Mouse (Mus musculus) midbrain, postnatal 0 days (tissue): ENCODE measurements at regions not wholly inside any gene's neighbourhood (a gene's known extent, or its start where the extent isn't known, plus 50 kb on each side); places are given as distances from the start of the nearest gene placed in this dataset.

Source experiments
- ATAC-seq: fragments of 200-750 bp; cut with Nextera tagmentation; 2 replicates; pipeline ENCODE4 v1.8.0; 2017; ENCODE audit warnings: moderate number of reproducible peaks, mild to moderate bottlenecking, moderate TSS enrichment, moderate library complexity; ENCODE audit not compliant: low FRiP score
- DNase-seq: peaks from one replicate; pipeline ENCODE4 v3.0.0-alpha.2; 2015; ENCODE audit warnings: low spot score
- H3K27ac ChIP-seq: fragments of 300-500 bp; sonication (generic); 2 replicates; pipeline ENCODE4 v1.5.1; 2014; ENCODE audit warnings: low read depth, mild to moderate bottlenecking, low read length, mixed read lengths
- H3K27me3 ChIP-seq: fragments of 300-500 bp; sonication (generic); 2 replicates; pipeline ENCODE4 v1.6.1; 2014; ENCODE audit warnings: low read length, control low read depth, mixed read lengths; ENCODE audit not compliant: insufficient read depth
- H3K36me3 ChIP-seq: fragments of 300-500 bp; sonication (generic); 2 replicates; pipeline ENCODE4 v1.6.1; 2014; ENCODE audit warnings: low read length, control low read depth, mixed read lengths; ENCODE audit not compliant: insufficient read depth
- H3K4me1 ChIP-seq: fragments of 300-500 bp; sonication (generic); 2 replicates; pipeline ENCODE4 v1.6.1; 2014; ENCODE audit warnings: mild to moderate bottlenecking, control low read depth, antibody characterized with exemption, low read length, mixed read lengths; ENCODE audit not compliant: insufficient read depth
- H3K4me2 ChIP-seq: fragments of 300-500 bp; sonication (generic); 2 replicates; pipeline ENCODE4 v1.6.1; 2014; ENCODE audit warnings: low read depth, mild to moderate bottlenecking, low read length, mixed read lengths; ENCODE audit not compliant: poor library complexity, severe bottlenecking
- H3K4me3 ChIP-seq: fragments of 300-500 bp; sonication (generic); 2 replicates; pipeline ENCODE4 v1.5.1; 2014; ENCODE audit warnings: low read depth, mild to moderate bottlenecking, low read length, moderate library complexity
- H3K9ac ChIP-seq: fragments of 300-500 bp; sonication (generic); replicated peaks from 2 replicates; pipeline ENCODE4 v1.6.1; 2014; ENCODE audit warnings: mild to moderate bottlenecking, low read length, moderate library complexity, mixed read lengths; ENCODE audit not compliant: poor library complexity, severe bottlenecking
- H3K9me3 ChIP-seq: fragments of 300-500 bp; sonication (generic); 2 replicates; pipeline ENCODE4 v1.6.1; 2016; ENCODE audit warnings: low read length, control low read depth
- CTCF ChIP-seq: IDR thresholded peaks from 2 replicates; pipeline ENCODE4 v1.5.1; 2016; ENCODE audit warnings: antibody characterized with exemption, mild to moderate bottlenecking
- WGBS: fragments of 180-500 bp; shearing (Covaris S2); extraction: QIAGEN DNeasy Blood & Tissue Kit; methylation state at CpG from one replicate; pipeline ENCODE4 v1.1.7; 2014; 5-methylcytosine and 5-hydroxymethylcytosine counted together

GRCm38 (mm10) chr10:91498543-91498942 is 317.4 kb upstream of the Tmpo start:
- TF ChIP-seq CTCF = no peak
- ATAC-seq (no peak), DNase-seq (no peak)
- Histone ChIP-seq H3K9ac (no peak overlapping the region), H3K36me3 (no peaks in the 10 kb centered on the region), H3K9me3 (no peaks in the 10 kb centered on the region), H3K27ac (no peak overlapping the region), H3K27me3 (no peaks in the 10 kb centered on the region), H3K4me3 (no peak overlapping the region), H3K4me1 (no peaks in the 10 kb centered on the region), H3K4me2 (no peak overlapping the region)
- 81% methylated on average over 4 of the region's 4 CpGs for WGBS

DNA sequence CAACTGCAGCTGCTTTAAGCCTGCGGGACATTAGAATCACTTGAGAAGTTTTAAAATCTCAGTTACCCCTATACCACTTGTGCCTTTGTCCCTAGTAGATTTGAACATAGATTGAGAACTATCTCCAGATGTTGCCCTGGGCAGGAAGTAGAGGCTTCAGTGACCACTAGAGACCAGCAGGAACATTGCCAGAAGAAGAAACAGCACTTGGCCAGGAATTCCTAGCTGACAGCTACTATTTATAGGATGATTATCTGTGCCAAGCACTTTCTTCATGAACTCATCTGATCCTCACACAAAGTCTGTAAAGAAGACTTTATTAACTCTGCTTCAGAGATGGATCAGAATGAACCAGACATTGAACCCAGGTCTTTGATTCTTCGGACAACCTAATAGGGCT is 283.6 kb upstream of the Tmpo start:
- no peak for TF ChIP-seq CTCF
- no peak overlapping the region for H3K4me3 ChIP-seq
- H3K9me3 ChIP-seq = no peaks in the 10 kb centered on the region
- ATAC-seq = no peak
- no peaks in the 10 kb centered on the region for H3K4me1 ChIP-seq
- no peak overlapping the region for H3K27ac ChIP-seq
- no peak overlapping the region for H3K4me2 ChIP-seq
- no peaks in the 10 kb centered on the region for H3K36me3 ChIP-seq
- H3K9ac ChIP-seq = no peak overlapping the region
- no peaks in the 10 kb centered on the region for H3K27me3 ChIP-seq
- 92% methylated on average over 2 of the region's 2 CpGs for WGBS
- DNase-seq = no peak

DNA sequence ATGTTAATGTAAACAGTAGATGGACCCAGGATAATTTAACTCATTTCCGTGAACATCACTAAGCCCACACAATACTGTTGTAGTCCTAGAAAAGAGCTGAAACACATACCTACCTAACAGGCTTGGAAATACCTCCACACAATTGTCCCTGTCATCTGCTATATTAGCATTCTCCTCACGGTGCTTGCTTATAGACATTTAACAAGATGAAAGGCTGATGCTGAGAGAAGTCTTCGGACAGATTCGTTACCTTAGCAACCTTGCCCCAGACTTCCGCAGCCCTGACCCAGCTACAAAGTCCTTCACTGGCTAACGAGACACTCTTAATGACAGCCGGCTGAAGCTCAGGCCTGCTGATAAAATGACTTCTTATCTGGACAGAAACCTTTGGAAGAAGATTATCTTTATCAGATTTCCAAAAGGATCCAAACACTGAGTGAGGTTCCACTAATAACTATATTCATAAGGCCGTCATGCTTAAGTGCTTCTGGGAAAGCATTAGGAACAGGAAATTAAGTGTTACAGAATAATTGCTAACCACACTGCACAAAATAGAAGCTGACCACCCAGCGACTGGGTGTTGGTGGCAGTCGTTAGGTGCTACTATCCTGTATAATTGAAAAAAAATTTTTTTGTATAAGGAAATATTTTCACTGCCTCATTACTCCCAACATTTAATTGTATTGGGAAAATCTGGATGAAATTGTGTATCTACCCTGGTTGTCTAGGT is 267.0 kb upstream of the Tmpo start:
- DNase-seq (peak; percentile 77), ATAC-seq (peak; percentile 54; the same call in 1 of the 2 replicates)
- H3K4me3 ChIP-seq = no peak overlapping the region
- H3K27me3 ChIP-seq = no peaks in the 10 kb centered on the region
- H3K4me2 ChIP-seq = no peak overlapping the region
- TF ChIP-seq CTCF = no peak
- H3K4me1 ChIP-seq = peaks cover 5% of the 10 kb centered on the region
- no peaks in the 10 kb centered on the region for H3K9me3 ChIP-seq
- H3K9ac ChIP-seq = no peak overlapping the region
- 13% methylated on average over 10 of the region's 10 CpGs for WGBS
- no peaks in the 10 kb centered on the region for H3K36me3 ChIP-seq
- peak overlapping the region; percentile 47 for H3K27ac ChIP-seq

- ATAC-seq = no peak
- Histone ChIP-seq H3K36me3 (no peaks in the 10 kb centered on the region), H3K27ac (no peak overlapping the region), H3K4me1 (peaks cover 5% of the 10 kb centered on the region), H3K4me3 (no peak overlapping the region), H3K27me3 (no peaks in the 10 kb centered on the region), H3K9ac (no peak overlapping the region), H3K9me3 (no peaks in the 10 kb centered on the region), H3K4me2 (no peak overlapping the region)
- no peak for DNase-seq
- WGBS = 79% methylated on average over 2 of the region's 2 CpGs
- TF ChIP-seq CTCF = no peak
Observed at GRCm38 (mm10) chr10:91443321-91443720, 262.2 kb upstream of the Tmpo start.

DNA sequence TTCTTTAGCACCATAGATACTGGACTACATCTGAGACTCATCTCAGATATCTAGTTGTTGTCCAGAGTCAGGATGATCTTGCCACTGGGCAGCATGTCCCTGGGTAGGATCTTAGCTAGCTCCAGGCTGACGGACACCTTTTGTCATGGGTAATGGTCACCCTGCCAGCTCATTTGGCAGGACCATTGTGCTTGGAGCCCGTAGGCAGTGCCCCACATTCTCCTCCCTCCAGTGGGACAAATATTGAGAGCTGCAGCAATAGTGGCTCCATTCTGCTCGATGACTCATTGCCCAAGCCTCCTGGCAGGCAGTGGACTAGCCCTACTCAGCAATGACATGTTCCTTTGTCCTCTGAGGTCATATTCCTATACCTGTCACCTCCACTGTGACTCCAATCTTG is 258.9 kb upstream of the Tmpo start:
- no peak overlapping the region for H3K4me3 ChIP-seq
- peaks cover 8% of the 10 kb centered on the region; the same call in 1 of the 2 replicates for H3K4me1 ChIP-seq
- H3K27me3 ChIP-seq = no peaks in the 10 kb centered on the region
- no peak overlapping the region for H3K27ac ChIP-seq
- no peak overlapping the region for H3K9ac ChIP-seq
- H3K36me3 ChIP-seq = no peaks in the 10 kb centered on the region
- no peaks in the 10 kb centered on the region for H3K9me3 ChIP-seq
- ATAC-seq (no peak), DNase-seq (no peak)
- no peak for TF ChIP-seq CTCF
- WGBS = 79% methylated on average over 3 of the region's 3 CpGs
- H3K4me2 ChIP-seq = no peak overlapping the region

- Histone ChIP-seq H3K27me3 (no peaks in the 10 kb centered on the region), H3K36me3 (no peaks in the 10 kb centered on the region), H3K9ac (no peak overlapping the region), H3K27ac (no peak overlapping the region), H3K4me3 (no peak overlapping the region), H3K9me3 (no peaks in the 10 kb centered on the region), H3K4me1 (peaks cover 8% of the 10 kb centered on the region; the same call in 1 of the 2 replicates), H3K4me2 (no peak overlapping the region)
- DNase-seq (no peak), ATAC-seq (no peak)
- TF ChIP-seq CTCF = no peak
- WGBS = 74% methylated on average over 5 of the region's 5 CpGs
Observed at GRCm38 (mm10) chr10:91437917-91438316, 256.8 kb upstream of the Tmpo start.
